Mouse (Mus musculus) bone marrow, adult 2 months (tissue): Measurements from ENCODE around the gene Pdss1.

ENCODE experiments used
- CTCF ChIP-seq: fragments of 200-500 bp; IDR thresholded peaks from 2 replicates; pipeline ENCODE4 v1.5.1; 2011; ENCODE audit warnings: low read length, control low read depth; ENCODE audit not compliant: control insufficient read depth, insufficient read depth
- POLR2A ChIP-seq: fragments of 200-500 bp; IDR thresholded peaks from 2 replicates; pipeline ENCODE4 v1.6.1; 2011; ENCODE audit warnings: low read depth, mild to moderate bottlenecking, control low read depth, low read length, borderline replicate concordance; ENCODE audit not compliant: control insufficient read depth

- TF ChIP-seq POLR2A: no peak
- no peak for TF ChIP-seq CTCF
Measured at GRCm38 (mm10) chr2:22985973-22986657, 90.8 kb downstream of the Pdss1 start.
